Mouse (Mus musculus) MEL (cell line): ENCODE measurements at regions not wholly inside any gene's neighbourhood (a gene's known extent, or its start where the extent isn't known, plus 50 kb on each side); places are given as distances from the start of the nearest gene placed in this dataset.

Experiments
- DNase-seq: peaks from one replicate; pipeline ENCODE4 v3.0.0; 2011; ENCODE audit warnings: low read depth, low spot score
- H3K27ac ChIP-seq: 2 replicates; pipeline ENCODE4 v1.5.1; 2012; ENCODE audit warnings: low read depth, mild to moderate bottlenecking, control low read depth, low read length, moderate library complexity; ENCODE audit not compliant: control insufficient read depth
- H3K27me3 ChIP-seq, 2 experiments: fragments of 150-350 bp in 1 of 2; sonication (generic) in 1 of 2; 2 replicates each; pipeline ENCODE4 v1.6.1; 2012; ENCODE audit warnings: low read length in 2 of 2, mild to moderate bottlenecking in 2 of 2, improper control_type of control experiment in 1 of 2, moderate library complexity in 1 of 2; ENCODE audit not compliant: insufficient read depth in 2 of 2, control insufficient read depth in 1 of 2
- H3K36me3 ChIP-seq, 2 experiments: 2 replicates each; pipeline ENCODE4 v1.6.1; 2012 to 2014; ENCODE audit warnings: low read length in 2 of 2, improper control_type of control experiment in 1 of 2, inconsistent platforms in 1 of 2, mild to moderate bottlenecking in 1 of 2; ENCODE audit not compliant: insufficient read depth in 2 of 2, control insufficient read depth in 1 of 2
- H3K4me1 ChIP-seq, 2 experiments: fragments of 150-350 bp in 1 of 2; sonication (generic) in 1 of 2; 2 replicates each; pipeline ENCODE4 v1.6.1; 2012; ENCODE audit warnings: low read length in 2 of 2, improper control_type of control experiment in 1 of 2, mild to moderate bottlenecking in 1 of 2; ENCODE audit not compliant: insufficient read depth in 2 of 2, control insufficient read depth in 1 of 2
- H3K4me3 ChIP-seq, 2 experiments: fragments of 150-350 bp in 1 of 2; sonication (generic) in 1 of 2; 2 replicates each; pipeline ENCODE4 v1.5.1; 2012; ENCODE audit warnings: low read depth in 2 of 2, low read length in 2 of 2, mild to moderate bottlenecking in 2 of 2, moderate library complexity in 2 of 2, control low read depth in 1 of 2, improper control_type of control experiment in 1 of 2; ENCODE audit not compliant: control insufficient read depth in 1 of 2, insufficient read depth in 1 of 2
- H3K79me2 ChIP-seq: 2 replicates; pipeline ENCODE4 v1.6.1; 2012; ENCODE audit warnings: mild to moderate bottlenecking, low read length, moderate library complexity; ENCODE audit not compliant: control insufficient read depth, poor library complexity, insufficient read depth
- H3K9ac ChIP-seq: 2 replicates; pipeline ENCODE4 v1.6.1; 2012; ENCODE audit warnings: low read depth, mild to moderate bottlenecking, control low read depth, low read length, moderate library complexity; ENCODE audit not compliant: control insufficient read depth, poor library complexity, severe bottlenecking
- H3K9me3 ChIP-seq: fragments of 150-350 bp; sonication (generic); replicated peaks from 2 replicates; pipeline ENCODE4 v1.6.1; 2012; ENCODE audit warnings: mild to moderate bottlenecking, low read length, improper control_type of control experiment, moderate library complexity; ENCODE audit not compliant: insufficient read depth
- BHLHE40 ChIP-seq: IDR thresholded peaks from 2 replicates; pipeline ENCODE4 v1.6.1; 2012; ENCODE audit warnings: low read depth, mild to moderate bottlenecking, inconsistent platforms, low read length, improper control_type of control experiment, borderline replicate concordance
- CHD1 ChIP-seq: IDR thresholded peaks from 2 replicates; pipeline ENCODE4 v1.6.1; 2012; ENCODE audit warnings: low read depth, mild to moderate bottlenecking, inconsistent platforms, low read length, improper control_type of control experiment
- E2F4 ChIP-seq: IDR thresholded peaks from 2 replicates; pipeline ENCODE4 v1.6.1; 2011; ENCODE audit warnings: low read depth, low read length, improper control_type of control experiment, borderline replicate concordance
- ELF1 ChIP-seq: IDR thresholded peaks from 2 replicates; pipeline ENCODE4 v1.6.1; 2014; ENCODE audit warnings: low read depth, mild to moderate bottlenecking, inconsistent platforms, low read length, improper control_type of control experiment, moderate library complexity
- EP300 ChIP-seq, 2 experiments: IDR thresholded peaks; 2 replicates each; pipeline ENCODE4 v1.6.1; 2011; ENCODE audit warnings: improper control_type of control experiment in 2 of 2, low read length in 2 of 2, low read depth in 1 of 2, mild to moderate bottlenecking in 1 of 2
- ETS1 ChIP-seq: IDR thresholded peaks from 2 replicates; pipeline ENCODE4 v1.6.1; 2012; ENCODE audit warnings: low read depth, mild to moderate bottlenecking, inconsistent platforms, low read length, improper control_type of control experiment, moderate library complexity
- GATA1 ChIP-seq: IDR thresholded peaks from 2 replicates; pipeline ENCODE4 v1.6.1; 2011; ENCODE audit warnings: low read depth, low read length, improper control_type of control experiment
- HCFC1 ChIP-seq: IDR thresholded peaks from 2 replicates; pipeline ENCODE4 v1.6.1; 2012; ENCODE audit warnings: low read depth, mild to moderate bottlenecking, inconsistent platforms, low read length, improper control_type of control experiment, moderate library complexity
- KAT2A ChIP-seq: conservative IDR thresholded peaks from 2 replicates; pipeline ENCODE4 v1.6.1; 2012; ENCODE audit warnings: low read depth, low read length, improper control_type of control experiment, inconsistent platforms
- MAFK ChIP-seq: IDR thresholded peaks from 2 replicates; pipeline ENCODE4 v1.6.1; 2011; ENCODE audit warnings: low read depth, mild to moderate bottlenecking, low read length, improper control_type of control experiment, borderline replicate concordance
- MAX ChIP-seq: IDR thresholded peaks from 2 replicates; pipeline ENCODE4 v1.6.1; 2011; ENCODE audit warnings: low read length, improper control_type of control experiment
- MAZ ChIP-seq: IDR thresholded peaks from 2 replicates; pipeline ENCODE4 v1.6.1; 2012; ENCODE audit warnings: low read depth, mild to moderate bottlenecking, inconsistent platforms, low read length, improper control_type of control experiment
- MEF2A ChIP-seq: IDR thresholded peaks from 2 replicates; pipeline ENCODE4 v1.6.1; 2014; ENCODE audit warnings: low read depth, mild to moderate bottlenecking, inconsistent platforms, low read length, improper control_type of control experiment; ENCODE audit not compliant: poor library complexity, insufficient replicate concordance, severe bottlenecking; ENCODE audit errors: extremely low read depth
- MXI1 ChIP-seq: IDR thresholded peaks from 2 replicates; pipeline ENCODE4 v1.6.1; 2011; ENCODE audit warnings: mild to moderate bottlenecking, low read depth, low read length, improper control_type of control experiment
- MYC ChIP-seq: IDR thresholded peaks from 2 replicates; pipeline ENCODE4 v1.6.1; 2011; ENCODE audit warnings: low read depth, mild to moderate bottlenecking, low read length, improper control_type of control experiment, moderate library complexity
- NELFE ChIP-seq: IDR thresholded peaks from 2 replicates; pipeline ENCODE4 v1.6.1; 2011; ENCODE audit warnings: low read depth, low read length, improper control_type of control experiment
- POLR2A ChIP-seq, 2 experiments: IDR thresholded peaks; 2 replicates each; pipeline ENCODE4 v1.6.1; 2011 to 2012; ENCODE audit warnings: low read length in 2 of 2, mild to moderate bottlenecking in 2 of 2, control low read depth in 1 of 2, improper control_type of control experiment in 1 of 2, low read depth in 1 of 2, moderate library complexity in 1 of 2; ENCODE audit not compliant: control insufficient read depth in 1 of 2, insufficient read depth in 1 of 2, poor library complexity in 1 of 2
- POLR2AphosphoS2 ChIP-seq: IDR thresholded peaks from 2 replicates; pipeline ENCODE4 v1.6.1; 2011; ENCODE audit warnings: low read length, improper control_type of control experiment
- SIN3A ChIP-seq: IDR thresholded peaks from 2 replicates; pipeline ENCODE4 v1.6.1; 2012; ENCODE audit warnings: low read length, improper control_type of control experiment, inconsistent platforms
- TBP ChIP-seq: IDR thresholded peaks from 2 replicates; pipeline ENCODE4 v1.8.0; 2011; ENCODE audit warnings: low read depth, low read length, improper control_type of control experiment
- TCF12 ChIP-seq: IDR thresholded peaks from 2 replicates; pipeline ENCODE4 v1.6.1; 2014; ENCODE audit warnings: low read depth, mild to moderate bottlenecking, inconsistent platforms, low read length, improper control_type of control experiment, moderate library complexity
- UBTF ChIP-seq: IDR thresholded peaks from 2 replicates; pipeline ENCODE4 v1.6.1; 2012; ENCODE audit warnings: low read depth, mild to moderate bottlenecking, inconsistent platforms, low read length, improper control_type of control experiment, moderate library complexity, borderline replicate concordance; ENCODE audit not compliant: insufficient read depth
- USF1 ChIP-seq: IDR thresholded peaks from 2 replicates; pipeline ENCODE4 v1.6.1; 2014; ENCODE audit warnings: low read depth, mild to moderate bottlenecking, inconsistent platforms, low read length, improper control_type of control experiment, moderate library complexity
- USF2 ChIP-seq, 2 experiments: IDR thresholded peaks; 2 replicates each; pipeline ENCODE4 v1.6.1; 2011 to 2012; ENCODE audit warnings: improper control_type of control experiment in 2 of 2, low read length in 2 of 2, borderline replicate concordance in 1 of 2, inconsistent platforms in 1 of 2, low read depth in 1 of 2, mild to moderate bottlenecking in 1 of 2; ENCODE audit not compliant: insufficient read depth in 1 of 2
- ZKSCAN1 ChIP-seq: IDR thresholded peaks from 2 replicates; pipeline ENCODE4 v1.6.1; 2012; ENCODE audit warnings: low read depth, mild to moderate bottlenecking, inconsistent platforms, low read length, improper control_type of control experiment, moderate library complexity
- ZMIZ1 ChIP-seq: IDR thresholded peaks from 2 replicates; pipeline ENCODE4 v1.6.1; 2012; ENCODE audit warnings: low read depth, mild to moderate bottlenecking, inconsistent platforms, low read length, improper control_type of control experiment, moderate library complexity
- ZNF384 ChIP-seq: IDR thresholded peaks from 2 replicates; pipeline ENCODE4 v1.6.1; 2012; ENCODE audit warnings: low read depth, mild to moderate bottlenecking, inconsistent platforms, low read length, improper control_type of control experiment

- TF ChIP-seq CHD1 (no peak), MAFK (no peak), TCF12 (peak; percentile 56)
- TF ChIP-seq, all 39 proteins: peak for 10
Observed at GRCm38 (mm10) chr2:103888023-103888422, 69.8 kb upstream of the Lmo2 start (continued).

- H3K4me3 ChIP-seq = no peak overlapping the region
- DNase-seq = no peak
- no peaks in the 10 kb centered on the region for H3K27me3 ChIP-seq
- no peak for TF ChIP-seq HCFC1
- no peak for TF ChIP-seq SIN3A
- no peak for TF ChIP-seq POLR2A (IDR thresholded peaks at IDR 0.05; ENCODE audit: control insufficient read depth in 1 of 2, insufficient read depth in 1 of 2, low read depth in 1 of 2, low read length in 2 of 2, poor library complexity in 1 of 2)
- TF ChIP-seq MAZ = no peak
- no peak for TF ChIP-seq TCF12
- TF ChIP-seq USF1 = no peak
- no peaks in the 10 kb centered on the region for H3K9me3 ChIP-seq
- peaks cover 18 to 38% of the 10 kb centered on the region in 2 experiments for H3K4me1 ChIP-seq
- no peak overlapping the region for H3K9ac ChIP-seq
- no peaks in the 10 kb centered on the region for H3K79me2 ChIP-seq
- H3K27ac ChIP-seq = no peak overlapping the region
- H3K36me3 ChIP-seq = peaks cover 0 to 36% of the 10 kb centered on the region in 2 experiments; a peak in 2 of 4 replicates
Observed at GRCm38 (mm10) chr2:103891240-103891767, 66.5 kb upstream of the Lmo2 start.

GRCm38 (mm10) chr2:103893159-103893740, 64.5 kb upstream of the Lmo2 start:
- Histone ChIP-seq H3K27ac (peak overlapping the region; percentile 99), H3K27me3 (no peaks in the 10 kb centered on the region), H3K79me2 (no peaks in the 10 kb centered on the region), H3K36me3 (peaks cover 0 to 38% of the 10 kb centered on the region in 2 experiments; a peak in 2 of 4 replicates), H3K9me3 (no peaks in the 10 kb centered on the region), H3K4me1 (peaks cover 18 to 41% of the 10 kb centered on the region in 2 experiments), H3K4me3 (peak overlapping the region in 1 of 2 experiments; percentile 25; a peak in 2 of 4 replicates), H3K9ac (peak overlapping the region; percentile 53)
- DNase-seq = peak; percentile 78
- TF ChIP-seq ZNF384 (no peak), ZMIZ1 (peak; percentile 80), ELF1 (no peak), SIN3A (no peak), ZKSCAN1 (peak; percentile 98), E2F4 (no peak), EP300 (IDR thresholded peaks at IDR 0.05; ENCODE audit: low read depth in 1 of 2, low read length in 2 of 2) (no peak), BHLHE40 (no peak), MXI1 (no peak), TCF12 (no peak), POLR2A (IDR thresholded peaks at IDR 0.05; ENCODE audit: control insufficient read depth in 1 of 2, insufficient read depth in 1 of 2, low read depth in 1 of 2, low read length in 2 of 2, poor library complexity in 1 of 2) (peak in 1 of 2 experiments; percentile 49; a peak in 1 of 4 replicates), ETS1 (no peak), TBP (peak; percentile 94), MAX (no peak), KAT2A (no peak), GATA1 (no peak), POLR2AphosphoS2 (no peak), MAFK (no peak), UBTF (no peak), USF2 (IDR thresholded peaks at IDR 0.05; ENCODE audit: borderline replicate concordance in 1 of 2, insufficient read depth in 1 of 2, low read depth in 1 of 2, low read length in 2 of 2) (no peak), MEF2A (no peak), NELFE (peak; percentile 76), MYC (no peak)
